ENCODE assay signal across 22 mouse cellular contexts in the genomic region with DNA sequence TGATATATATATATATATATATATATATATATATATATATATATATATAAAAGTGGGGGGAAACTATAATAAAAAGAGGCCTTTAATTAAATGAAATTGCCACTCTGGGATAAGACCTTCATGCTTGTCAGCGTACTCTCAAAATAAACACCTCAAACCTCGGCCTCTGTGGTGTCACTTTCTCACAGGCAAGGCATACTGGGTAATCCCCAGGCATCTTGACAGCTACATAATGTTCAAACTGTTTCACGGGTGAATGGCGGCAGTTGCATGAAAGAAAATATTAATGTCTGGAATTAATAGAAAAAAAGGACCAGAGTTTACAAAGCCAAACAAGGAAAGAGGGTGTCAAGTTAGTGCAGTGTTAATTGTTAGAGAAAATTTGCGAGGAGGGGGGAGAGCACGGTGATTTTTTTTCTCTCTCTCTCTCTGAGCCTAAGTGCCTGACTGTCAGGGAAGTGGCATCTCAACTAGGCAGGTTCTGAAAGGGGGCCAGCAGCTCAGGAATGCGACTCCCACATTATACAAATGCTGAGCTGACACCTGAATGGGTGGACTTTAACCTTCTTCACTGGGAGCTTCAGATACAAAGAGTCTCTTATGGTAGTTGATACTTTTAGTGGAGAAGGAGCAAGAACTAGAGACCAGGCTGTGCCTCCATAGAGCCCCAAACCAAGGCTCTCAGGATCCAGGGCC.
DNase-seq lines count a peak whose midpoint lies in the region; ATAC-seq and TF ChIP-seq lines count a peak whose summit lies in the region.
"Had no signal": no experiment of that assay in that cellular context is flagged by ENCODE, and none has a peak within 500 bp of the region (broad histone marks: within the 10 kb centered on the region; RNA-seq: fewer than 3 reads in every experiment).

No protein-coding gene starts in this region.

- no peaks in the 10 kb centered on the region for H3K4me1 ChIP-seq in forebrain, embryonic 14.5 days (ENCODE audit: control insufficient read depth, insufficient read depth, low read length)
- no peaks in the 10 kb centered on the region for H3K4me1 ChIP-seq in forebrain, postnatal 0 days (ENCODE audit: insufficient read depth)
- H3K4me1 ChIP-seq in kidney, embryonic 15.5 days: peaks cover 3% of the 10 kb centered on the region; the same call in 1 of the 2 replicates
- H3K4me1 ChIP-seq in midbrain, embryonic 11.5 days (ENCODE audit: control insufficient read depth, insufficient read depth, low read length): peaks cover 13% of the 10 kb centered on the region
- 0 out of 2 replicates have a peak, but pooled peaks cover 7% of the 10 kb centered on the region for H3K4me1 ChIP-seq in midbrain, embryonic 15.5 days
- H3K4me1 ChIP-seq: embryonic facial prominence, embryonic 15.5 days; forebrain, embryonic 15.5 days; liver, embryonic 15.5 days had no signal

- no peaks in the 10 kb centered on the region for H3K9me3 ChIP-seq in forebrain, embryonic 14.5 days (replicated peaks; ENCODE audit: control insufficient read depth, low read length)
- H3K9me3 ChIP-seq in forebrain, postnatal 0 days (ENCODE audit: low read length): no peaks in the 10 kb centered on the region
- no peaks in the 10 kb centered on the region for H3K9me3 ChIP-seq in kidney, embryonic 15.5 days (replicated peaks)
- H3K9me3 ChIP-seq in midbrain, embryonic 11.5 days (ENCODE audit: control insufficient read depth, low read length): no peaks in the 10 kb centered on the region
- H3K9me3 ChIP-seq in midbrain, embryonic 15.5 days: no peaks in the 10 kb centered on the region
- H3K9me3 ChIP-seq: embryonic facial prominence, embryonic 15.5 days; forebrain, embryonic 15.5 days; hindbrain, embryonic 10.5 days; liver, embryonic 15.5 days had no signal

- peak; percentile 28 for DNase-seq in forebrain, embryonic 14.5 days (ENCODE audit: low spot score)
- DNase-seq in forebrain, postnatal 0 days: no peak
- no peak for DNase-seq in kidney, adult 18-20 months
- DNase-seq in midbrain, embryonic 11.5 days (ENCODE audit: low spot score, missing footprints): peak; percentile 89
- DNase-seq in layer of hippocampus, postnatal 14 days (ENCODE audit: low spot score in 2 of 2): no peak
- DNase-seq: cerebellum, adult 18-20 months; cerebellum, postnatal 14 days; gastrocnemius, postnatal 10 days; layer of hippocampus, adult 9-11 months; thymus, adult 18-20 months; thymus, postnatal 36 days had no signal

- H3K9ac ChIP-seq in forebrain, embryonic 14.5 days (ENCODE audit: low read length): no peak overlapping the region
- H3K9ac ChIP-seq in forebrain, postnatal 0 days: no peak overlapping the region
- H3K9ac ChIP-seq in kidney, embryonic 15.5 days: no peak overlapping the region
- no peak overlapping the region for H3K9ac ChIP-seq in midbrain, embryonic 11.5 days (ENCODE audit: low read length)
- H3K9ac ChIP-seq in midbrain, embryonic 15.5 days: no peak overlapping the region
- H3K9ac ChIP-seq: embryonic facial prominence, embryonic 15.5 days; forebrain, embryonic 15.5 days; liver, embryonic 15.5 days had no signal

- no peaks in the 10 kb centered on the region for H3K36me3 ChIP-seq in forebrain, embryonic 14.5 days (ENCODE audit: control insufficient read depth, insufficient read depth, low read length)
- no peaks in the 10 kb centered on the region for H3K36me3 ChIP-seq in forebrain, postnatal 0 days (ENCODE audit: insufficient read depth)
- H3K36me3 ChIP-seq in kidney, embryonic 15.5 days: no peaks in the 10 kb centered on the region
- no peaks in the 10 kb centered on the region for H3K36me3 ChIP-seq in midbrain, embryonic 11.5 days (ENCODE audit: control insufficient read depth, insufficient read depth, low read length)
- H3K36me3 ChIP-seq in midbrain, embryonic 15.5 days (replicated peaks): no peaks in the 10 kb centered on the region
- H3K36me3 ChIP-seq: embryonic facial prominence, embryonic 15.5 days; forebrain, embryonic 15.5 days; hindbrain, embryonic 10.5 days; liver, embryonic 15.5 days had no signal

- H3K27ac ChIP-seq in forebrain, embryonic 14.5 days (ENCODE audit: low read depth, low read length): no peak overlapping the region
- H3K27ac ChIP-seq in forebrain, postnatal 0 days (ENCODE audit: low read depth, low read length): no peak overlapping the region
- 0 out of 2 replicates have a peak overlapping the region, but pooled peaks have one; percentile 37 for H3K27ac ChIP-seq in kidney, embryonic 15.5 days
- H3K27ac ChIP-seq in midbrain, embryonic 11.5 days (ENCODE audit: low read depth, low read length): no peak overlapping the region
- no peak overlapping the region for H3K27ac ChIP-seq in midbrain, embryonic 15.5 days
- H3K27ac ChIP-seq: embryonic facial prominence, embryonic 15.5 days; forebrain, embryonic 15.5 days; hindbrain, embryonic 10.5 days; left cerebral cortex, adult 2 months; liver, embryonic 15.5 days; macrophage had no signal

- no peak for ATAC-seq in forebrain, embryonic 14.5 days
- no peak for ATAC-seq in forebrain, postnatal 0 days
- no peak for ATAC-seq in kidney, embryonic 15.5 days (replicated peaks; ENCODE audit: low FRiP score)
- ATAC-seq in midbrain, embryonic 11.5 days (ENCODE audit: low FRiP score): peak; percentile 76
- ATAC-seq in midbrain, embryonic 15.5 days (replicated peaks): no peak
- no peak for ATAC-seq in CD4-positive, CD25-positive, alpha-beta regulatory T cell, adult 4 months
- ATAC-seq: forebrain, embryonic 15.5 days; Patski had no signal

- no peak overlapping the region for H3K4me3 ChIP-seq in forebrain, embryonic 14.5 days (ENCODE audit: low read depth, low read length)
- H3K4me3 ChIP-seq in forebrain, postnatal 0 days (ENCODE audit: low read depth, low read length): no peak overlapping the region
- H3K4me3 ChIP-seq in kidney, embryonic 15.5 days (replicated peaks): no peak overlapping the region
- no peak overlapping the region for H3K4me3 ChIP-seq in midbrain, embryonic 11.5 days (ENCODE audit: low read depth, low read length)
- no peak overlapping the region for H3K4me3 ChIP-seq in midbrain, embryonic 15.5 days
- H3K4me3 ChIP-seq: embryonic facial prominence, embryonic 15.5 days; forebrain, embryonic 15.5 days; hindbrain, embryonic 10.5 days; left cerebral cortex, adult 2 months; liver, embryonic 15.5 days had no signal

- H3K4me2 ChIP-seq in forebrain, embryonic 14.5 days (ENCODE audit: low read length): no peak overlapping the region
- no peak overlapping the region for H3K4me2 ChIP-seq in forebrain, postnatal 0 days (ENCODE audit: low read depth)
- H3K4me2 ChIP-seq in kidney, embryonic 15.5 days: no peak overlapping the region
- H3K4me2 ChIP-seq in midbrain, embryonic 11.5 days: no peak overlapping the region
- no peak overlapping the region for H3K4me2 ChIP-seq in midbrain, embryonic 15.5 days
- H3K4me2 ChIP-seq: embryonic facial prominence, embryonic 15.5 days; forebrain, embryonic 15.5 days; heart, embryonic 11.5 days; liver, embryonic 15.5 days had no signal

- H3K27me3 ChIP-seq in forebrain, embryonic 14.5 days (replicated peaks; ENCODE audit: control insufficient read depth, insufficient read depth, low read length): no peaks in the 10 kb centered on the region
- no peaks in the 10 kb centered on the region for H3K27me3 ChIP-seq in forebrain, postnatal 0 days (ENCODE audit: insufficient read depth, low read length)
- no peaks in the 10 kb centered on the region for H3K27me3 ChIP-seq in kidney, embryonic 15.5 days
- no peaks in the 10 kb centered on the region for H3K27me3 ChIP-seq in midbrain, embryonic 11.5 days (ENCODE audit: control insufficient read depth, insufficient read depth, low read length)
- no peaks in the 10 kb centered on the region for H3K27me3 ChIP-seq in midbrain, embryonic 15.5 days (replicated peaks)
- H3K27me3 ChIP-seq: embryonic facial prominence, embryonic 15.5 days; forebrain, embryonic 15.5 days; liver, embryonic 15.5 days had no signal

- TF ChIP-seq CTCF in forebrain, postnatal 0 days (IDR thresholded peaks at IDR 0.05; ENCODE audit: low read depth): no peak

- 26% methylated on average over 7 of the region's 7 CpGs for WGBS in forebrain, embryonic 14.5 days
- 32% methylated on average over 7 of the region's 7 CpGs for WGBS in forebrain, postnatal 0 days
- 43% methylated on average over 7 of the region's 7 CpGs for WGBS in kidney, embryonic 15.5 days
- 32% methylated on average over 7 of the region's 7 CpGs for WGBS in midbrain, embryonic 11.5 days
- 21% methylated on average over 7 of the region's 7 CpGs for WGBS in midbrain, embryonic 15.5 days

Comparison
In these comparisons a context has a peak if more than half of its experiments do, and no peak if none do; other contexts are left out.
1. DNase-seq: peak in forebrain, embryonic 14.5 days (single experiment) and midbrain, embryonic 11.5 days (single experiment); none in forebrain, postnatal 0 days (single experiment), kidney, adult 18-20 months (single experiment) and layer of hippocampus, postnatal 14 days (0 of 2).